Mouse (Mus musculus) naive thymus-derived CD4-positive, alpha-beta T cell, adult 2 months (primary cell): ENCODE measurements around the gene Gsk3a.

Experiments used
- DNase-seq: peaks from one replicate; pipeline ENCODE4 v3.0.0-alpha.2; 2011; ENCODE audit warnings: low read depth

Gsk3a gene

GRCm38 (mm10) chr7:25249314-25250140 lies 11.9 kb upstream of the Gsk3a start:
- DNase-seq = peak; percentile 85

- no peak for DNase-seq
Observed at GRCm38 (mm10) chr7:25248846-25249313, 11.2 kb upstream of the Gsk3a start.

- peak; percentile 53 for DNase-seq
Observed at GRCm38 (mm10) chr7:25248018-25248647, 10.5 kb upstream of the Gsk3a start.

- DNase-seq = no peak
Observed at GRCm38 (mm10) chr7:25247498-25247897, 9.8 kb upstream of the Gsk3a start.

- DNase-seq = no peak
Observed at GRCm38 (mm10) chr7:25246759-25247137, 9.1 kb upstream of the Gsk3a start.

- DNase-seq = no peak
Observed at GRCm38 (mm10) chr7:25246079-25246758, 8.6 kb upstream of the Gsk3a start.

GRCm38 (mm10) chr7:25244562-25245369 lies 7.1 kb upstream of the Gsk3a start:
- DNase-seq = no peak

- no peak for DNase-seq
Observed at GRCm38 (mm10) chr7:25243361-25243760, 5.7 kb upstream of the Gsk3a start.

GRCm38 (mm10) chr7:25241062-25241461 lies 3.4 kb upstream of the Gsk3a start:
- no peak for DNase-seq

GRCm38 (mm10) chr7:25240631-25241030 lies 3.0 kb upstream of the Gsk3a start:
- DNase-seq = no peak

GRCm38 (mm10) chr7:25238829-25239623 lies 1.4 kb upstream of the Gsk3a start:
- DNase-seq = peak; percentile 94

- DNase-seq = peak; percentile 97
Observed at GRCm38 (mm10) chr7:25238015-25238706, 510 bp upstream of the Gsk3a start.

GRCm38 (mm10) chr7:25235526-25235925 lies 2.1 kb downstream of the Gsk3a start:
- no peak for DNase-seq

- peak; percentile 47 for DNase-seq
Observed at GRCm38 (mm10) chr7:25233061-25233460, 4.6 kb downstream of the Gsk3a start.

GRCm38 (mm10) chr7:25232101-25232648 lies 5.5 kb downstream of the Gsk3a start:
- DNase-seq = peak; percentile 43

- no peak for DNase-seq
Observed at GRCm38 (mm10) chr7:25230690-25231285, 6.9 kb downstream of the Gsk3a start.

- no peak for DNase-seq
Observed at GRCm38 (mm10) chr7:25227523-25228300, 9.9 kb downstream of the Gsk3a start.

GRCm38 (mm10) chr7:25222275-25222967 lies 15.2 kb downstream of the Gsk3a start:
- DNase-seq = no peak
